Mouse (Mus musculus): ENCODE data around the gene Slc9b2.

The Slc9b2 gene

GRCm38 (mm10) chr3:135313727-135314126, 6.2 kb downstream of the Slc9b2 start:
- no peak for DNase-seq

GRCm38 (mm10) chr3:135314811-135315210, 7.3 kb downstream of the Slc9b2 start:
- no peak for DNase-seq

- DNase-seq, result no peak
Measured at GRCm38 (mm10) chr3:135315720-135316425, 8.4 kb downstream of the Slc9b2 start.

- no peak for DNase-seq
Measured at GRCm38 (mm10) chr3:135318331-135318730, 10.8 kb downstream of the Slc9b2 start.

GRCm38 (mm10) chr3:135324354-135324753, 16.9 kb downstream of the Slc9b2 start:
- no peak for DNase-seq

GRCm38 (mm10) chr3:135327176-135327575, 19.7 kb downstream of the Slc9b2 start:
- DNase-seq, result no peak

- peak; percentile 10 to 18 for DNase-seq
Measured at GRCm38 (mm10) chr3:135327601-135328000, 20.1 kb downstream of the Slc9b2 start.

GRCm38 (mm10) chr3:135328560-135328959, 21.1 kb downstream of the Slc9b2 start:
- DNase-seq, result peak; percentile 76 to 77

GRCm38 (mm10) chr3:135332691-135333090, 25.2 kb downstream of the Slc9b2 start:
- DNase-seq, result no peak

- no peak for DNase-seq
Measured at GRCm38 (mm10) chr3:135333763-135334162, 26.3 kb downstream of the Slc9b2 start.

- DNase-seq, result no peak
Measured at GRCm38 (mm10) chr3:135347739-135348264, 40.3 kb downstream of the Slc9b2 start, which contains the start of gene Slc9b1. Slc9b1 (plus strand) TSS chr3:135348029.

GRCm38 (mm10) chr3:135349022-135349421, 41.5 kb downstream of the Slc9b2 start:
- DNase-seq, result no peak

GRCm38 (mm10) chr3:135351857-135352256, 44.4 kb downstream of the Slc9b2 start:
- no peak for DNase-seq

- DNase-seq, result no peak
Measured at GRCm38 (mm10) chr3:135357394-135357793, 49.9 kb downstream of the Slc9b2 start.

GRCm38 (mm10) chr3:135375836-135376235, 68.3 kb downstream of the Slc9b2 start:
- DNase-seq, result no peak

- DNase-seq, result no peak
Measured at GRCm38 (mm10) chr3:135377445-135377844, 69.9 kb downstream of the Slc9b2 start.

GRCm38 (mm10) chr3:135379868-135380267, 72.4 kb downstream of the Slc9b2 start:
- DNase-seq, result no peak

- no peak for DNase-seq
Measured at GRCm38 (mm10) chr3:135393186-135393585, 85.7 kb downstream of the Slc9b2 start.

Data from thymus, postnatal 36 days (tissue).